Mouse (Mus musculus) kidney, postnatal 14 days (tissue): ENCODE data around the gene Tbc1d22a.

Experiments used
- DNase-seq: peaks from one replicate; pipeline ENCODE4 v3.0.0; 2022; ENCODE audit warnings: mixed read lengths

Gene Tbc1d22a

DNA sequence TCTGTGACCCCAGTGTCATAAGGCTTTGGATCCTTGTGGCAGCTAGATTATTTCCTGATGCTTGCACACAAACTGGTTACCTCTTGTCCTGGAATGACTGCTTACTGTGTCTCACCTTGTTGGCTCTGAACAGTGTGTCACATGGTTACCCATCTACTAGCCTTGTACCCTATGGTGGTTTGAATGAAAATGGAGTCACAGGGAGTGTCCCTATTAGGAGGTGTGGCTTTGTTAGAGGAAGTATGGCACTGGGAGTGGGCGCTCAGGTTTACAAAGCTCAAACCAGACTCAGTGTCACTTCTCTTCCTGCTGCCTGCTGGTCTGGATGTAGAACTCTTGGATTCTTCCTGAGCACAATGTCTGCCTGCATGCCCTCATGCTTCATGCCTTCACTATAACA, 69.0 kb downstream of the Tbc1d22a start:
- no peak for DNase-seq

GRCm38 (mm10) chr15:86285296-86285695, 71.0 kb downstream of the Tbc1d22a start:
- no peak for DNase-seq

GRCm38 (mm10) chr15:86290074-86290473, 75.8 kb downstream of the Tbc1d22a start:
- DNase-seq: no peak

GRCm38 (mm10) chr15:86292288-86292687, 78.0 kb downstream of the Tbc1d22a start:
- DNase-seq: no peak

DNA sequence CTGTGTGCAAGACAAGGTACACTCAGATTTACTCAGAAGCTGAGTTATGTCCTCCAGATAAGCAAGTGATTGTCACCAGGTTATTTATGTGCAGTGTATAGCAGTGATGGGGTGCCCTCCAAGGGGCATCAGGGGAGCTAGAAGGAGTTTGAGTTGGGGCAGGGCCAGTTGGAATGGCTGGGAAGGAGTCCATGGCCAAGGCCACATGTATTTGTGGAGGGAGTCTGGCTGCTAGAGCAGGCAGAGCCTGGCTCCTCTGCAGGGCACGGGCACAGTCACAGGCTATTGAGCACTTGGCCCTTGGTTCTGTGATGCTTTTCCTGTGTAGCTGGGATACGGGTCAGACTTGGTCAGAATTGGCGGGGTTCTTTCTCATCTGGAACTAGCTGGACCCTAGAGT, 80.2 kb downstream of the Tbc1d22a start:
- DNase-seq: no peak

DNA sequence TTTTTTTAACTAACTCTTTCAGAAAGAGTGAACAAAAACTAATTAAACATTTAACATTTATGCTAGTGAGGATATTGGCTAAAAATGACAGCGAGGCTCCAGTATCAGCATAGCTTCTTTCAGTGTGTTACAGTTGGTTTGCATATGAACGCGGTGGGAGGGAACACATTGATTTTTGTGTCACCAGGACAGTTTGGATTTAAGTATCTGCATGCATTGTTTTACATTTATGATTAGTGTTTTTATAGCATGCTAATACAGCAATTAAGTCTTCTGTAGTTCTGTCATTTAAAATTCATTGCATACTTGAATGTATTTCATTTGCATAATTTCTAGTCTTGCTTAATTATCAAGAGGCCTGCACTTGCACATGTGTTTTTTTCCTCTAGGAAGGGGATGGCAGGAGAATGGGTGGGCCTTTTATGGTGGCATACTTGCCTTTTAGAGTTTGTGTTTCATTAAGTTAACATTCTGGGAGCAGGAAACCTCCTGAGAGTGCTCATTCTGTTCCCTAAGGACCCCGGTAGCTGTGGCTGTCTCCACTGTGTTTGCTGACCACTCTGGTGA, 81.5 kb downstream of the Tbc1d22a start:
- no peak for DNase-seq

GRCm38 (mm10) chr15:86297281-86297680, 83.0 kb downstream of the Tbc1d22a start:
- no peak for DNase-seq

DNA sequence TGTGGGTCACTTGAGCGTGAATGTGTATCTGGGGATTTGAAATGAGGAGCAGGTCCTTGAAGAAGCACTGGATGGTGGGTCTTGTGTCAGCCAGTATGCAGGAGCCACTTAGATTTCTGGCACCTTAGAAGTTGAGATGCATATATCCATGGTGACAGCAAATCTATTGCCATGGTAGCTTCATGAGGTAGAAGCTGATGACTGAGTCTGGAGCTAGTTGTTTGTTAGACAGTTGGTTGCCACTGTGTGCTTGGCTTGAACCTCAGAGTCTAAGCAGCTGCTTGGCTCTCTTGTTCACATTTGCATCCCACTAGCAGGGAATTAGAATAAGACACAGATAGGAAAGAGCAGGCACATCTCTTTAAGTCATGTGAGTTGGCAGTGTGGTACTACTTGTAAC, 89.6 kb downstream of the Tbc1d22a start:
- DNase-seq: no peak

DNA sequence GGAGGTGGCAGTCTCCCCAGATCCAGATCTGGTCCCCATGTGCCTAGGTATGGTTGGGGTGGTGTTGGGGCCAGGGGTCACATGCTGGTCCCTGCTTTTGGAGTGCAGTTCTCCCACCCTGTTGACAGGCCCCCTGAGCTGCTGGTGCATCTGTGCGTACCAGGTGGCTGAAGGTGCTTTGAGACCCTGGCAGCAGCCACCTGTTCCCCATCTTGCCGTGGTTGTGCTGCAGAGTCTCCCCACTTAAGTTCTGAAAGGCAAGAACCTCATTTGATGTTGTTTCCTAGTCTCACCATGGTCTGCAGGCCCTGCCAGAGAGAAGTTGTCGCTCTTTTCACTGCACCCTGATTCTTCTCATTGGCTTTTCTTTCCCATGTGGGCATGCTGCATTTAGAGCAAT, 90.6 kb downstream of the Tbc1d22a start:
- DNase-seq: no peak

DNA sequence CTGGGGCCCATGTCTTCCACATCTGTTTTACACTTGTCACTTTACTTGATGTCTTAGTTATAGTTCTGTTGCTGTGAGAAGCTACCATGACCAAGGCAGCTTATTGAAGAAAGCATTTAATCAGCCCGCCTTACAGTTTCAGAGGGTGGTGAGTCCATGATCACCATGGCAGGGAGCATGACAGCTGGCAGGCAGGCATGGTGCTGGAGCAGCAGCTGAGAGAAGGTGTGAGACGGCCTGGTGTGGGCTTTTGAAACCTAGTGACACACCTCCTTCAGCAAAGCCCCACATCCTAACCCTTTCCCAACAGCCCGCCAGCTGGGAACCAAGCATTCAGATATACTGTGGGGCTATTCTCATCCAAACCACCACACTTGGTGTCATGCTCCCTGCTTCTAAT, 91.0 kb downstream of the Tbc1d22a start:
- DNase-seq: no peak

- no peak for DNase-seq
Observed at GRCm38 (mm10) chr15:86309213-86309829, 95.1 kb downstream of the Tbc1d22a start.

GRCm38 (mm10) chr15:86320803-86321510, 106.7 kb downstream of the Tbc1d22a start:
- DNase-seq: no peak

- no peak for DNase-seq
Observed at GRCm38 (mm10) chr15:86326341-86326740, 112.1 kb downstream of the Tbc1d22a start.

- DNase-seq: no peak
Observed at GRCm38 (mm10) chr15:86329911-86330310, 115.7 kb downstream of the Tbc1d22a start.

DNA sequence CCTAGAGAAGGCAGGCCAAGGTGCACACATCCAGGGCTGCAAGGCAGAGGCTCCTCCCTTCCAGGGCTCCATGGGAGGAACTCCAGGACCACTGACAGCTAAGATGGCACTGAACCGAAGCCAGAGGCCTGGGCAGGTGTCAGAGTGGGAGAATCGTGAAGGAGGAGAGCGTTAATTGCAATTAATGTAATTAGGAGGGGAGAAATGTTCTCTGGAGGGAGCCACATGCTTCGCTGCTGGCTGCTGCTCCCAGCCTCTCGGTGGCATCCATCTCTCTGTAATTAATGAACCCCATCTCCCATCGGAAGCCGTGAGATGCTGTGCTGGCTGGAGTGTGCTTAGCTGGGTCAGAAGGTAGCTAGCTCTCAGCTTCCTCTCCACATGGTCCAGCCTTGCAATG, 116.2 kb downstream of the Tbc1d22a start:
- DNase-seq: no peak

DNA sequence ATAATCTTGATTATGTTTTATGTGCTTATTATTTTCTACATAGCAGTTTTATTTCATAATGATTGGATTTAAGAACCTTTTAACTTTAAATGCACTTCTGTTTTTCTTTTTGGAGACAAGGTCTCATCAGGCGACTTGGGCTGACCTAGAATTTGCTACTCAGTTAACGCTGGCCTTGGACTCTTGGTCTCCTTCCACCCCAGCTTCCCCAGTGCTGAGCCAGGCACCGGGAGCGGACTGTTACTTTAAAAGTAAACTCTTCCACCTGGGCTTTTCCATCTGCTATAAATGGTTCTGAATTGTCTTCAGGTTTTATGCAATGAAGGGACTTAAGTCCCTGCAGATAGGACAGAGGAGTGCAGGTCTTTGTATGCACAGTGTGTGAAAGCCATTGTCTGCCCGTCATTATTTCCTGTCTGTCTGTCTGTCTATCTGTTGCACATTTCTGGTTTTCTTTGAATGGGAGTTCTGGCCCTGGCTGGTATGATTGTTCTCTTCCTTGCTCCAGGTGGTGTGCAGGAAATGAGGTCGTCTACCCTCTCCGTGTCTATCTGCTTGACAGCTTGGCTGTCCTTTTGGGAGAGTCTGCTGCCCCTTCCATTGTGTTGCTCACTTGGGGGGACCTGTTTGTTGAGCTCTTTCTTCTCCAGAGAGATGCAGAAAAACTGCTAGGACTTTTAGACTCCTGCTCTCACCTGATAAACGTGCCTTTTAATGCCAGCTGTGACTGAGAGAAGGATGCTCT, 117.4 kb downstream of the Tbc1d22a start:
- no peak for DNase-seq

GRCm38 (mm10) chr15:86333176-86333575, 118.9 kb downstream of the Tbc1d22a start:
- DNase-seq: no peak

DNA sequence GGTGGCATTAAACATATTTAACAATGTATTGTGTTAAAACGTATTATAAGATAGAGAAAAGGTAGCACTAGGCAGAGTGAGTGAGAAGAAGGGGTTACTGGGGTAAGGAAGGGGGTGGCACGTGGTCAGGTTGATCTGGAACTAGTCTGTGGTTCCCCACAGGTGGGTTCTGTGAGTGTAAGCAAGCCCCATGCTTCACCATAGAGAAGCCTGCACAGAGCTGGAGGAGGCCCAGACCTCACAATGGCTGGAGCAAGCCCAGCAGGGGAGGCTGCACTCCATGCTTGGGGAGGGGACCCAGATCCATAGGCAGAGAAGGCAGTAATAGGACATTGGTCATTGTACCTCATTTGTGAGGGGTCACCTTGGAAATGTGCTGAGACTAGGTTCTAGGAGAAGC, 119.3 kb downstream of the Tbc1d22a start:
- DNase-seq: no peak

DNA sequence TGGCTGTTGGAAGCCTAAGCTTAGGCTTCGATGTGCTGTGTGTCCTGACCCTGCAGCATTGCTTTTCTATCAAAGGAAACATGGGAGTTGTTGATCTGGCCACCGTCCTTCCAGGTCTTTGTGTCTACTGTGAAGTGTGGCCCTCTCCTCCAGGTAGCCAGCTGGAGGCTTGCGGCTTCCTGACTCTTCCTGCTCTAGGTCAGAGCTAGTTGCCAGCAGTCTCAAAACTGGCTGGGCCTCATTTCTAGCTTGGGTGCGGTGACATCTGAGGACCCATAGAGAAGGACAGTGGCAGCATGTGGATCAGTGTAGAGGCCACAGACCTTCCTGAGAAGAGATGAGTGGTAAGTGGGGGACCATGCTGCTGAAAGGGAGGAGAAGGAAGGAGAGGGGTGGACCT, 120.0 kb downstream of the Tbc1d22a start:
- DNase-seq: no peak

- no peak for DNase-seq
Observed at GRCm38 (mm10) chr15:86334745-86335144, 120.5 kb downstream of the Tbc1d22a start.

- peak; percentile 39 for DNase-seq
Observed at GRCm38 (mm10) chr15:86335781-86336180, 121.5 kb downstream of the Tbc1d22a start.

- DNase-seq: peak; percentile 11
Observed at GRCm38 (mm10) chr15:86337726-86338125, 123.5 kb downstream of the Tbc1d22a start.

DNA sequence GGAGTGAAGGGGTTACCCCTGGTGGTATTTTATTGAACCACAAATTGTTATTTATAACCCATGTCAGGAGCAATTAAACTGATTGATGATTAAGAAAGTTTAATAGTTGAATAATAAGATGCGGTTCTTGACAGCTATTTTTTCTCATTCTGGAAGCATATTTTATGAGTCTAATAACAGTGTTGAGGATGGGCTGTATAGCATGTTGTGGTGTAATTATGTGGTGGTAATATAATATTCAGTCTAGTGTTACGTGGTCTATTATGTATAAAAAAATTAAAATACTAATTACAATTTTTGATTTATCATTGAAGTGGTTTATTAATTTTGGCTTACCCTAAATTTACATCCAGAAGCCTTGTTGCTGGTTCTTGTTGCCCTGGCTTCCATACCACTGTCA, 125.5 kb downstream of the Tbc1d22a start:
- no peak for DNase-seq

DNA sequence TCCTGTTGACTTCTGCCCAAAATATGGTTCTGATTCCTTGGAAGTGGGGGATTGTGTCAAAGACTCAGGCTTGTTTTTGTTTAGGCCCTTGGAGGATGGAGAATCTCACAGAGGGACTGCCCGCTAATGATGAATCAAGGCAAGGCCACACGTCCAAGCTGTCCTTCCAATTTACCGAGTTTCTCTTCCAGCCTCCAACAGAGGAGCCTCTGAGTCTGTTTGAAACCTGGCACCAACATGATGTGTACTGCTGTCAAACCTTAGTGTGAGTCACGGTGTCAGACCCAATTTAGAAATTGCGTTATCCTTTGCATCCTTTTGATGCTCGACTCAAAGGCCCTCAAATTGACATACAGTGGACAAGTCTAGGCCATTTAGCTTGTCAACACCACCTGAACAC, 126.5 kb downstream of the Tbc1d22a start:
- DNase-seq: no peak
